Mouse (Mus musculus) midbrain, embryonic 11.5 days (tissue): Measurements from ENCODE around the gene Pycr2. TPM values are rescaled to one million over a fixed set of nuclear protein-coding genes. Genes with fewer than 3 reads are reported as not detected.

ENCODE experiments used
- ATAC-seq: fragments of 200-750 bp; cut with Nextera tagmentation; 2 replicates; pipeline ENCODE4 v1.8.0; 2017; ENCODE audit warnings: moderate TSS enrichment, moderate library complexity; ENCODE audit not compliant: low FRiP score
- DNase-seq: peaks from one replicate; pipeline ENCODE4 v3.0.0; 2015; ENCODE audit warnings: low spot score; ENCODE audit errors: missing footprints
- H3K27ac ChIP-seq: fragments of 300-500 bp; sonication (generic); 2 replicates; pipeline ENCODE4 v1.5.1; 2014; ENCODE audit warnings: low read depth, low read length
- H3K27me3 ChIP-seq: fragments of 300-500 bp; sonication (generic); 2 replicates; pipeline ENCODE4 v1.6.1; 2014; ENCODE audit warnings: mild to moderate bottlenecking, low read length, moderate library complexity, mixed read lengths; ENCODE audit not compliant: control insufficient read depth, insufficient read depth
- H3K36me3 ChIP-seq: fragments of 300-500 bp; sonication (generic); 2 replicates; pipeline ENCODE4 v1.6.1; 2014; ENCODE audit warnings: mild to moderate bottlenecking, low read length, moderate library complexity, mixed read lengths; ENCODE audit not compliant: control insufficient read depth, insufficient read depth
- H3K4me1 ChIP-seq: fragments of 300-500 bp; sonication (generic); 2 replicates; pipeline ENCODE4 v1.6.1; 2014; ENCODE audit warnings: low read length; ENCODE audit not compliant: control insufficient read depth, insufficient read depth
- H3K4me2 ChIP-seq: fragments of 300-500 bp; sonication (generic); 2 replicates; pipeline ENCODE4 v1.6.1; 2014; ENCODE audit warnings: mild to moderate bottlenecking, moderate library complexity
- H3K4me3 ChIP-seq: fragments of 300-500 bp; sonication (generic); 2 replicates; pipeline ENCODE4 v1.5.1; 2014; ENCODE audit warnings: low read depth, low read length
- H3K9ac ChIP-seq: fragments of 300-500 bp; sonication (generic); 2 replicates; pipeline ENCODE4 v1.6.1; 2014; ENCODE audit warnings: low read length
- H3K9me3 ChIP-seq: fragments of 300-500 bp; sonication (generic); 2 replicates; pipeline ENCODE4 v1.6.1; 2016; ENCODE audit warnings: low read length; ENCODE audit not compliant: control insufficient read depth
- WGBS: fragments of 180-500 bp; shearing (Covaris S2); extraction: QIAGEN DNeasy Blood & Tissue Kit; methylation state at CpG from one replicate; pipeline ENCODE4 v1.1.7; 2014; 5-methylcytosine and 5-hydroxymethylcytosine counted together
- polyA plus RNA-seq: library from polyadenylated mRNA; unstranded; fragments of >200 nt; fragmentation: Nextera tagmentation; extraction: Ambion mirVana; gene quantifications from 2 replicates; pipeline ENCODE4 v1.2.1, GENCODE M21; 2014

Pycr2 gene
- polyA plus RNA-seq, 1 experiment from 2014 or later, result 97.9 TPM

- Histone ChIP-seq H3K4me2 (no peak overlapping the region), H3K27ac (no peak overlapping the region), H3K9me3 (no peaks in the 10 kb centered on the region), H3K9ac (no peak overlapping the region), H3K4me1 (peaks cover 11% of the 10 kb centered on the region), H3K27me3 (no peaks in the 10 kb centered on the region), H3K4me3 (no peak overlapping the region), H3K36me3 (no peaks in the 10 kb centered on the region)
- ATAC-seq (no peak), DNase-seq (no peak)
- 3% methylated on average over 4 of the region's 4 CpGs for WGBS
Observed at GRCm38 (mm10) chr1:180901107-180901506, 3.0 kb upstream of the Pycr2 start.

DNA sequence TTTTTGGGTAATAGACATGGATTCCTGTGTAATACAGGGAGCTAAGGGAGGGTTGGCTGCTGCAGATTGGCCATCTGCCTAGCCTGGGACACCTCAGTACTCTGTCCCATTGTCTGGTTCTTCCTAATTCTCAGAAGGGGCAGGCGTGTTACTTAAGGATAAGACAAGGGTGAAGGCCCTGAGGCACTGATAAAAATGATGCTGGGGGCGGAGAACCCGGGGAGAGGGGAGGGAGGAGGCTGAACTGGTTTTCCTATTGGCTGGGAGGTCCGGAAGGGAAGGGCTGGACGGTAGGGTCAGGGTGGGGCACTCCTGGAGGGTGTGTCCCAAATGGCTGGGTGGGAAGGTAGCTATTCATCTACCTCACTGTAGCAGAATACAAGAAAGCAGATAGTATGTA is 1.2 kb upstream of the Pycr2 start:
- no peak overlapping the region for H3K4me2 ChIP-seq
- H3K4me3 ChIP-seq, result no peak overlapping the region
- H3K36me3 ChIP-seq, result peaks cover 5% of the 10 kb centered on the region
- WGBS, result 38% methylated on average over 5 of the region's 5 CpGs
- no peak overlapping the region for H3K9ac ChIP-seq
- no peaks in the 10 kb centered on the region for H3K9me3 ChIP-seq
- no peak overlapping the region for H3K27ac ChIP-seq
- H3K4me1 ChIP-seq, result peaks cover 11% of the 10 kb centered on the region
- DNase-seq, result no peak
- H3K27me3 ChIP-seq, result no peaks in the 10 kb centered on the region
- ATAC-seq, result no peak

DNA sequence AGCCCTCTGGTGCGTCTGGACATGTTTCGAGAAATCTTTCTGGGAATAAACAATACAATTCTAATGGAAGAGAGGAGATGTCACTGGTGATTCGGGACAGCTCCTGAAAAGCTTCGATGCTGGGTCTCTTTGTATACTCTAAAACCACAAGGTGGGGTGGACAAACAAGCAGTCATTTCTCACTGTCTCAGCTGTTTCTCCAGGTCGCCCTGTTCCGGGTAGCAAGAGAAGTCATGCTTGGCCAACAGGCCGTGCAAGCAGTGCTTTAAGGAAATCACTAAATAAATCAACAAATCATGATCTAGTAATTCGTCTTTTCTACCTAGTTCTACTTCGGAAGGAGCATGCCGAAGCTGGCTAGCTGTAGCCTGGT is 441 bp upstream of the Pycr2 start:
- Histone ChIP-seq H3K9ac (peak overlapping the region; percentile 43), H3K27ac (peak overlapping the region; percentile 21; the same call in 1 of the 2 replicates), H3K27me3 (no peaks in the 10 kb centered on the region), H3K36me3 (peaks cover 5% of the 10 kb centered on the region), H3K4me1 (peaks cover 11% of the 10 kb centered on the region), H3K4me3 (peak overlapping the region; percentile 83), H3K9me3 (no peaks in the 10 kb centered on the region), H3K4me2 (peak overlapping the region; percentile 70)
- ATAC-seq, result peak; percentile 2; the same call in 1 of the 2 replicates
- no peak for DNase-seq
- WGBS, result 40% methylated on average over 10 of the region's 10 CpGs

GRCm38 (mm10) chr1:180904815-180905080 is 655 bp downstream of the Pycr2 start:
- H3K27me3 ChIP-seq, result no peaks in the 10 kb centered on the region
- 2% methylated on average over 5 of the region's 5 CpGs for WGBS
- ATAC-seq, result no peak
- H3K9ac ChIP-seq, result peak overlapping the region; percentile 94
- peak overlapping the region; percentile 70 for H3K4me2 ChIP-seq
- H3K9me3 ChIP-seq, result no peaks in the 10 kb centered on the region
- H3K36me3 ChIP-seq, result peaks cover 5% of the 10 kb centered on the region
- H3K27ac ChIP-seq, result no peak overlapping the region
- DNase-seq, result peak; percentile 91
- peak overlapping the region; percentile 83 for H3K4me3 ChIP-seq
- H3K4me1 ChIP-seq, result peaks cover 11% of the 10 kb centered on the region

DNA sequence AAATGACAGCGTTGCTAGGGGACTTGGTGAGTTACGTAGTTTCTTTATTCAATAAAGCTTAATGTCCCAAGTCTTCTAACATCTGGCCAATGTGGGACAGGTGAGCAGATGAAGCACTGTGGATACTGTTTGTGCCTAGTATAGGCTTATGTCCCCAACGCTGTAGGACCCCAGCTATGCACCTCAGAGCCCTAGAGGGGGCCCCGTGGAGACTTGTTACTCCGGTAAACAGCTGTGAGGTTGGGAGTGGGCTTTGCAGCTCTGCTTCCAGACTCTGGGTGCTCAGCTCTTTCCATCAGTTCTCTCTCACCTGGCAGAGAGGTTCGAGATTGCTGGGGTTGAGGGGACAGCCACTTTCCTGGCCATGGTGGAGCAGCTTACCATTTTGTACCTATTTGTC is 1.2 kb downstream of the Pycr2 start:
- ATAC-seq (no peak), DNase-seq (no peak)
- Histone ChIP-seq H3K27me3 (no peaks in the 10 kb centered on the region), H3K4me1 (peaks cover 11% of the 10 kb centered on the region), H3K9ac (peak overlapping the region; percentile 94), H3K27ac (no peak overlapping the region), H3K4me3 (peak overlapping the region; percentile 83), H3K9me3 (no peaks in the 10 kb centered on the region), H3K4me2 (peak overlapping the region; percentile 70), H3K36me3 (peaks cover 5% of the 10 kb centered on the region)
- 77% methylated on average over 6 of the region's 6 CpGs for WGBS

- peaks cover 11% of the 10 kb centered on the region for H3K4me1 ChIP-seq
- H3K36me3 ChIP-seq, result peaks cover 5% of the 10 kb centered on the region
- 96% methylated on average over 17 of the region's 17 CpGs for WGBS
- H3K9me3 ChIP-seq, result no peaks in the 10 kb centered on the region
- no peak overlapping the region for H3K4me3 ChIP-seq
- H3K27me3 ChIP-seq, result no peaks in the 10 kb centered on the region
- ATAC-seq (no peak), DNase-seq (no peak)
- H3K9ac ChIP-seq, result no peak overlapping the region
- H3K4me2 ChIP-seq, result peak overlapping the region; percentile 70; the same call in 1 of the 2 replicates
- H3K27ac ChIP-seq, result no peak overlapping the region
Observed at GRCm38 (mm10) chr1:180905876-180906275, 1.8 kb downstream of the Pycr2 start.

GRCm38 (mm10) chr1:180906461-180907147 is 2.5 kb downstream of the Pycr2 start:
- WGBS, result 93% methylated on average over 24 of the region's 24 CpGs
- H3K4me1 ChIP-seq, result peaks cover 11% of the 10 kb centered on the region
- H3K27me3 ChIP-seq, result no peaks in the 10 kb centered on the region
- DNase-seq, result no peak
- no peak overlapping the region for H3K4me2 ChIP-seq
- no peaks in the 10 kb centered on the region for H3K9me3 ChIP-seq
- H3K36me3 ChIP-seq, result peaks cover 5% of the 10 kb centered on the region
- ATAC-seq, result no peak
- no peak overlapping the region for H3K27ac ChIP-seq
- H3K4me3 ChIP-seq, result no peak overlapping the region
- H3K9ac ChIP-seq, result no peak overlapping the region

GRCm38 (mm10) chr1:180911138-180911537 is 7.0 kb downstream of the Pycr2 start:
- no peak overlapping the region for H3K4me2 ChIP-seq
- H3K27me3 ChIP-seq, result no peaks in the 10 kb centered on the region
- no peak overlapping the region for H3K4me3 ChIP-seq
- ATAC-seq, result no peak
- H3K9me3 ChIP-seq, result no peaks in the 10 kb centered on the region
- H3K9ac ChIP-seq, result no peak overlapping the region
- WGBS, result 56% methylated on average over 8 of the region's 8 CpGs
- no peaks in the 10 kb centered on the region for H3K4me1 ChIP-seq
- no peak overlapping the region for H3K27ac ChIP-seq
- no peak for DNase-seq
- peaks cover 5% of the 10 kb centered on the region for H3K36me3 ChIP-seq

DNA sequence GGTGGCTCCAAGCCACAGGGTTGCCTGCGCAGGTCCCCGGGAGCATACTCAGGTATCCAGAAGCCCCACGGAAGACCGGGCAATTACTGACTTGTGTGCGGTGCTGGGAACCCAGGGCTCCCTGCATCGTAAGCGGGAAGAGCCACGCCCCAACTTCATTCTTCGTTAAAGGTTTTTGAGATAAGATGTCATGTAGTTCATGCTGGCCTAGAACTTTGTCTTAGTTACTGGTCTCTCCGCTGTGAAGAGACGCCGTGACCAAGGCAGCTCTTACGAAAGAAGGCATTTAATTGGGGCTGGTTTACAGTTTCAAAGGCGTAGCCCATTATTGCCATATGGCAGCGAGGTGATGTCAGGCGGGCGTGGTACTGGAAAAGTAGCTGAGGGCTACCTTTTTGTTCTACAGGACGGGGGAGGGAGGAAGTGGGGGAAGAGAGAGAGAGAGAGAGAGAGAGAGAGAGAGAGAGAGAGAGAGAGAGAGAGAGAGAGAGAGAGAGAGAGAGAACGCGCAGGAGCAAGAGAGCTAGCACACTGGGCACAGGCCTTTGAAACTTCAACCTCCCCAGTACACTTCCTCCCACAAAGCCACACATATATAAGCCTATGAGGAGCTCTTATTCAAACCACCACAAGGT is 7.7 kb downstream of the Pycr2 start:
- no peaks in the 10 kb centered on the region for H3K9me3 ChIP-seq
- 72% methylated on average over 20 of the region's 20 CpGs for WGBS
- no peak overlapping the region for H3K4me2 ChIP-seq
- peaks cover 2% of the 10 kb centered on the region; the same call in 1 of the 2 replicates for H3K36me3 ChIP-seq
- ATAC-seq (no peak), DNase-seq (no peak)
- H3K27ac ChIP-seq, result no peak overlapping the region
- no peaks in the 10 kb centered on the region for H3K4me1 ChIP-seq
- no peak overlapping the region for H3K9ac ChIP-seq
- H3K27me3 ChIP-seq, result no peaks in the 10 kb centered on the region
- no peak overlapping the region for H3K4me3 ChIP-seq
